Mouse (Mus musculus): ENCODE measurements around the gene Galnt7.

Galnt7 gene

GRCm38 (mm10) chr8:57628787-57629664, 23.8 kb downstream of the Galnt7 start:
- DNase-seq, result no peak

- DNase-seq, result no peak
Measured at GRCm38 (mm10) chr8:57627946-57628786, 24.7 kb downstream of the Galnt7 start.

- no peak for DNase-seq
Measured at GRCm38 (mm10) chr8:57623955-57624354, 28.9 kb downstream of the Galnt7 start.

- no peak for DNase-seq
Measured at GRCm38 (mm10) chr8:57623051-57623450, 29.8 kb downstream of the Galnt7 start.

GRCm38 (mm10) chr8:57616965-57617364, 35.9 kb downstream of the Galnt7 start:
- no peak for DNase-seq

- no peak for DNase-seq
Measured at GRCm38 (mm10) chr8:57615016-57615657, 37.7 kb downstream of the Galnt7 start.

- no peak for DNase-seq
Measured at GRCm38 (mm10) chr8:57611419-57611977, 41.3 kb downstream of the Galnt7 start.

- no peak for DNase-seq
Measured at GRCm38 (mm10) chr8:57610706-57611418, 42.0 kb downstream of the Galnt7 start.

GRCm38 (mm10) chr8:57602511-57602910, 50.3 kb downstream of the Galnt7 start:
- no peak for DNase-seq

GRCm38 (mm10) chr8:57601987-57602418, 50.8 kb downstream of the Galnt7 start:
- DNase-seq, result no peak

GRCm38 (mm10) chr8:57599813-57600555, 52.8 kb downstream of the Galnt7 start:
- no peak for DNase-seq

- DNase-seq, result no peak
Measured at GRCm38 (mm10) chr8:57595853-57596252, 57.0 kb downstream of the Galnt7 start.

GRCm38 (mm10) chr8:57594175-57594885, 58.5 kb downstream of the Galnt7 start:
- no peak for DNase-seq

- no peak for DNase-seq
Measured at GRCm38 (mm10) chr8:57592604-57593003, 60.2 kb downstream of the Galnt7 start.

- DNase-seq, result no peak
Measured at GRCm38 (mm10) chr8:57591681-57592080, 61.2 kb downstream of the Galnt7 start.

GRCm38 (mm10) chr8:57590015-57590414, 62.8 kb downstream of the Galnt7 start:
- no peak for DNase-seq

- no peak for DNase-seq
Measured at GRCm38 (mm10) chr8:57589176-57589575, 63.7 kb downstream of the Galnt7 start.

- no peak for DNase-seq
Measured at GRCm38 (mm10) chr8:57588604-57589003, 64.2 kb downstream of the Galnt7 start.

GRCm38 (mm10) chr8:57586667-57587066, 66.2 kb downstream of the Galnt7 start:
- no peak for DNase-seq

GRCm38 (mm10) chr8:57585831-57586230, 67.0 kb downstream of the Galnt7 start:
- DNase-seq, result no peak

- no peak for DNase-seq
Measured at GRCm38 (mm10) chr8:57585128-57585442, 67.7 kb downstream of the Galnt7 start.
